Mouse (Mus musculus) kidney, postnatal 0 days (tissue): ENCODE measurements around the gene Gamt. TPM values are rescaled to one million over a fixed set of nuclear protein-coding genes. Genes with fewer than 3 reads are reported as not detected.

Experiments
- ATAC-seq: fragments of 200-750 bp; cut with Nextera tagmentation; replicated peaks from 2 replicates; pipeline ENCODE4 v1.8.0; 2017; ENCODE audit warnings: low read depth, moderate number of reproducible peaks, moderate TSS enrichment, moderate library complexity; ENCODE audit not compliant: low FRiP score
- DNase-seq: peaks from one replicate; pipeline ENCODE4 v3.0.0-alpha.2; 2016; ENCODE audit warnings: low spot score
- H3K27ac ChIP-seq: fragments of 300-500 bp; sonication (generic); 2 replicates; pipeline ENCODE4 v1.5.1; 2014; ENCODE audit warnings: mild to moderate bottlenecking
- H3K27me3 ChIP-seq: fragments of 300-500 bp; sonication (generic); 2 replicates; pipeline ENCODE4 v1.6.1; 2014; ENCODE audit warnings: low read length, mixed read lengths; ENCODE audit not compliant: insufficient read depth
- H3K36me3 ChIP-seq: fragments of 300-500 bp; sonication (generic); 2 replicates; pipeline ENCODE4 v1.6.1; 2014; ENCODE audit warnings: low read length, mixed read lengths; ENCODE audit not compliant: insufficient read depth
- H3K4me1 ChIP-seq: fragments of 300-500 bp; sonication (generic); replicated peaks from 2 replicates; pipeline ENCODE4 v1.6.1; 2014; ENCODE audit warnings: antibody characterized with exemption, low read length, mixed read lengths; ENCODE audit not compliant: insufficient read depth
- H3K4me2 ChIP-seq: fragments of 300-500 bp; sonication (generic); 2 replicates; pipeline ENCODE4 v1.6.1; 2014; ENCODE audit warnings: mild to moderate bottlenecking, low read length, moderate library complexity, mixed read lengths
- H3K4me3 ChIP-seq: fragments of 300-500 bp; sonication (generic); replicated peaks from 2 replicates; pipeline ENCODE4 v1.5.1; 2014; ENCODE audit warnings: low read depth, low read length
- H3K9ac ChIP-seq: fragments of 300-500 bp; sonication (generic); 2 replicates; pipeline ENCODE4 v1.6.1; 2014; ENCODE audit warnings: low read depth, low read length
- H3K9me3 ChIP-seq: fragments of 300-500 bp; sonication (generic); replicated peaks from 2 replicates; pipeline ENCODE4 v1.6.1; 2016; ENCODE audit warnings: low read length, inconsistent platforms, mixed read lengths
- CTCF ChIP-seq: IDR thresholded peaks from 2 replicates; pipeline ENCODE4 v1.5.1; 2016; ENCODE audit warnings: antibody characterized with exemption, low read depth, mild to moderate bottlenecking, moderate library complexity
- WGBS: fragments of 180-500 bp; shearing (Covaris S2); extraction: QIAGEN DNeasy Blood & Tissue Kit; methylation state at CpG from one replicate; pipeline ENCODE4 v1.1.7; 2014; 5-methylcytosine and 5-hydroxymethylcytosine counted together
- polyA plus RNA-seq: library from polyadenylated mRNA; unstranded; fragments of >200 nt; fragmentation: Nextera tagmentation; extraction: Ambion mirVana; gene quantifications from 2 replicates; pipeline ENCODE4 v1.2.1, GENCODE M21; 2015

Gamt gene
- polyA plus RNA-seq, 1 experiment from 2014 or later: 25.5 TPM

- Histone ChIP-seq H3K27ac (no peak within 1 kb of the TSS), H3K4me1 (no peaks in the 10 kb centered on the region; the same call in 1 of the 2 replicates)
Observed at GRCm38 (mm10) chr10:80295618-80296425, 35.0 kb upstream of the Gamt start, which contains the start of gene Apc2. Gene Apc2, plus strand, starts transcription at chr10:80295977.

GRCm38 (mm10) chr10:80294788-80295303 lies 34.0 kb upstream of the Gamt start:
- no peak for TF ChIP-seq CTCF
- H3K9me3 ChIP-seq: no peaks in the 10 kb centered on the region
- H3K36me3 ChIP-seq: peaks cover 11% of the 10 kb centered on the region; the same call in 1 of the 2 replicates
- H3K4me2 ChIP-seq: no peak overlapping the region
- no peak overlapping the region for H3K27ac ChIP-seq
- DNase-seq (no peak), ATAC-seq (no peak)
- H3K27me3 ChIP-seq: peaks cover 22% of the 10 kb centered on the region
- no peaks in the 10 kb centered on the region; the same call in 1 of the 2 replicates for H3K4me1 ChIP-seq
- WGBS: 47% methylated on average over 7 of the region's 7 CpGs
- H3K4me3 ChIP-seq: no peak overlapping the region
- no peak overlapping the region for H3K9ac ChIP-seq

More at GRCm38 (mm10) chr10:80295618-80296425, 35.0 kb upstream of the Gamt start, which contains the start of gene Apc2:
- Histone ChIP-seq H3K9ac (peak within 1 kb of the TSS; percentile 31; the same call in 1 of the 2 replicates), H3K4me3 (peak within 1 kb of the TSS; percentile 26), H3K9me3 (no peaks in the 10 kb centered on the region), H3K4me2 (peak within 1 kb of the TSS; percentile 53), H3K36me3 (peaks cover 11% of the 10 kb centered on the region; the same call in 1 of the 2 replicates), H3K27me3 (peaks cover 32% of the 10 kb centered on the region)
- 1% methylated on average over 26 of the region's 26 CpGs for WGBS
- TF ChIP-seq CTCF: peak; percentile 72
- peak; percentile 77 for DNase-seq
- ATAC-seq: peak; percentile 18; the same call in 1 of the 2 replicates

DNA sequence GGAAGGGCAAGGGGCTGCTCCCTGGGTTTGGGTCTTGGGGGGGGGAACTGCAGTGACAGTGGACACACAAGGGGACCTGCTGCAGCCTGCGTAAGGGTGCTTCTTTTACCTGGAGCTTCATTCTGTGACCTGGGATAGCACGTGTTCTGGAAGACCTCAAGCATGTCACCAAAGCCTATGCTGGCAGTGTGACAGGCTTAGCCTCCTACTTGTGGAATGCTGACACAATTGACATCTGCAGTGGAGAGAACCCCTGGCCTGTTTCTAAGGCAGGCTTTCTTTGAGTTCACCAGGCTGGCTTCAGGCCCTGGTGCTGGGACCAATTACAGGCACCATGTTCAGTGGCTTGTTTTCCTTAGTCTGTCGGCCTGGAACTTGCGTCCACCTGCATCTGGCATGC lies 33.5 kb upstream of the Gamt start:
- Histone ChIP-seq H3K4me2 (no peak overlapping the region), H3K4me1 (no peaks in the 10 kb centered on the region; the same call in 1 of the 2 replicates), H3K27ac (no peak overlapping the region), H3K27me3 (peaks cover 17% of the 10 kb centered on the region), H3K36me3 (peaks cover 11% of the 10 kb centered on the region; the same call in 1 of the 2 replicates), H3K4me3 (no peak overlapping the region), H3K9me3 (no peaks in the 10 kb centered on the region), H3K9ac (no peak overlapping the region)
- DNase-seq (no peak), ATAC-seq (no peak)
- 78% methylated on average over 4 of the region's 4 CpGs for WGBS
- no peak for TF ChIP-seq CTCF

- peak overlapping the region; percentile 95 for H3K27ac ChIP-seq
- no peak for DNase-seq
- 15% methylated on average over 14 of the region's 14 CpGs for WGBS
Observed at GRCm38 (mm10) chr10:80293325-80293724, 32.5 kb upstream of the Gamt start.

GRCm38 (mm10) chr10:80292251-80293146 lies 31.7 kb upstream of the Gamt start, which contains the start of gene Rps15:
Gene Rps15, plus strand, starts transcription at chr10:80292453.
- Histone ChIP-seq H3K27ac (peak within 1 kb of the TSS; percentile 95), H3K9me3 (no peaks in the 10 kb centered on the region), H3K27me3 (peaks cover 4% of the 10 kb centered on the region; the same call in 1 of the 2 replicates), H3K36me3 (peaks cover 17% of the 10 kb centered on the region), H3K4me2 (peak within 1 kb of the TSS; percentile 90), H3K9ac (peak within 1 kb of the TSS; percentile 99), H3K4me1 (no peaks in the 10 kb centered on the region; the same call in 1 of the 2 replicates), H3K4me3 (peak within 1 kb of the TSS; percentile 97)
- DNase-seq (peak; percentile 99), ATAC-seq (peak; percentile 89)
- peak; percentile 77 for TF ChIP-seq CTCF
- WGBS: under 1% methylated on average over 72 of the region's 72 CpGs

More at GRCm38 (mm10) chr10:80293325-80293724, 32.5 kb upstream of the Gamt start:
- Histone ChIP-seq H3K9me3 (no peaks in the 10 kb centered on the region), H3K4me2 (peak overlapping the region; percentile 90), H3K27me3 (peaks cover 8% of the 10 kb centered on the region; the same call in 1 of the 2 replicates), H3K4me3 (peak overlapping the region; percentile 97), H3K9ac (peak overlapping the region; percentile 99), H3K36me3 (peaks cover 14% of the 10 kb centered on the region; the same call in 1 of the 2 replicates), H3K4me1 (no peaks in the 10 kb centered on the region; the same call in 1 of the 2 replicates)
- ATAC-seq: no peak
- peak; percentile 22; the same call in 1 of the 2 replicates for TF ChIP-seq CTCF
